Mouse (Mus musculus) layer of hippocampus, postnatal 36 days (tissue): ENCODE data around the gene Tymp. TPM values are rescaled to one million over a fixed set of nuclear protein-coding genes. Genes with fewer than 3 reads are reported as not detected.

ENCODE experiments used
- DNase-seq, 2 experiments: peaks; one replicate each; pipeline ENCODE4 v3.0.0; 2022
- total RNA-seq, 2 experiments: library from RNA; stranded (reverse); gene quantifications; 2 replicates each; pipeline ENCODE4 v1.2.3; 2021

Tymp gene
- total RNA-seq = 1 to 10 TPM; 1.4 to 1.5 TPM

DNA sequence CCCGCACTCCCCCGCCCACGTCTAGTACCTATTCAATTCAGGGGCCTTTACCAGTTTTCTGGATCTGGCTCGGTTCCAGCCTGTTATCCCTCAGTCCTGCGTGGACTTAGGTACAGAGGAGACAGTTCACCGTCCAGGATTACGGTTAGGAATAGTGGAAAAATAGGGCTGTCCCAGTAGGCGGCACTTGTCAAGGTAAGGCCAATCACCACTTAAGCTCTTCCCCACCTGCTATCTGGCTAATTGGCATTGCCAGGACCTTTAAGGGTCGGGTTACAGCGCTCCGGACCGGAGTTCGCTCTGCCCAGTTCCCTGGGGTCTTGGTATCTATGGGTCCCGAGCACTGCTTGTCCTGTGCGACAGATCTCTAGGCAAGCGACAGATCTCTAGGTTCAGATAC, at the start of gene Tymp:
Gene Tymp (minus strand): TSS at position 83 of the 400 bp plus-strand sequence.
- DNase-seq = no peak

DNA sequence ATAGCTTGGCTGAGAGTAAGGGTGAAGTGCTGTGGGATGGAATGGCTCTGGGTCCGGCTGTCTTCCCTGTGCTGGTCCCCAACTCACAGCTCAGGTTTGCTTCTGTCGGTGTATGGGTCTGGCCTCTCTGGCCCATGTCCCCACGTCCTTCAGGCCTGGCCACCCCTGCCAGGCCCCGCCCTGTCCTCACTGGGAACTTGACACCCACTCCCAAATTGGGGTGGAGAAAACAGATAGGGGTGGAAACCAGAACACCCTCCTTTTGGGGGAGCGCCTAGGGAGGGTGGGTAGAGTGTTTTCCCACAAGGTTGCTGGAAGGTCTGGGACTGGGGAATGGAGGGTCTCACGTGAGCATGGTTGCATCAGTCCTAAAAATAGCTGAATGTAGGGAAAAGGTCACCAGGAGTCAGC, 48.9 kb upstream of the Tymp start, which contains the start of gene Cpt1b:
Gene Cpt1b (minus strand): TSS at position 153 of the 411 bp plus-strand sequence.
- no peak for DNase-seq

DNA sequence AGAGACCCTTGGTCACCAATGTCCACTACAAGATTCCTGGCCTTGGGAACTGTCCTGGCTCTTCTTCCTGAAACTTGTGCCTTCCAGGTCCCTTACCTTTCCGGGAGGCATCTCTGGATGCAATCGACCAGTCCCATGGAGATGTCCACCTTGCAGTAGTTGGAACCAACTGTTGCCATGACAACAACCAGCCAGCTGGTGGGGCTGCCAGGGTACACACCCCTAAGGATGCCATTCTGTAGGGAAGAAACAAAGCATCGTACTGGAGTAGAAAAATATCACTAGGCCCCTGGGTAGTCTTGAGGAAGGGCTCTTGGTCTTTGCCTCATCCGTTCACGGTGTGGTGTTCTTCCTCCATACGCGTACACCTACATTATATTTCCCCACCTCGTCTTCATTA, 47.8 kb upstream of the Tymp start:
- no peak for DNase-seq

DNA sequence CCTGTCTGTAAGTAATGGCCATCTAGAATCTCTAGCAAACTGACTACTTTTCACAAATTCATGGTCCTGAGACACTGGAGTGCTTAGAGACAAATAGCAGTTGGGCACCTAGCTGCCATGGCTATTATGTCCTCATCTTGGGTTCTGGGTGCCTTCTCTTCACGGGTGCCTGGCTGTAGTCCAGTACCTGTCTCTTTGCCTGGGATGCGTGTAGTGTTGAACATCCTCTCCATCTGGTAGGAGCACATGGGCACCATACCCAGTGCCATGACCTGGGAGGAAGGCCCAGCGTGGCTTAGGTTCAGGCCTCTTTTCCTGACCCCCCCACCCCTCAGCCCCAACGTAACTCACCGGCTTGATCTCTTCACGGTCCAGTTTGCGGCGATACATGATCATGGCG, 45.1 kb upstream of the Tymp start:
- DNase-seq = no peak

DNA sequence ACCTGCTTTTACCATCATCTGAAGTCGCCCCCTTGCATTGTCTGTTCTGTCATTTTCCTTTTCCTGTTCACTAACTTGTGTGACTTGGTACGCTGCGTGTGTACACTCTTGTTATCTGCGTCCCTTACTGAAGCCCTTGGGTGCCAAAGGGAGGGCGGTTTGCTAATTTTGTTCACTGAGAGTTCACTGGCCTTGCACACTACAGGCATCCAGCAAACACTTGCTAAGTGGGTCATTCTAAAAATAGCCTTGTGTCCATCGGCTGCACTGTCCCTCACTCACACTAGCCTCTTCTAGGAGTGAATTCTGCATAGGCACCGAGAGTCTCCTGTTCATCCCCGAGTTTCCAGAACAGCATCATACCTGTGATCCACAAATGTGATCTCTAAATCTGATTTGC, 38.4 kb upstream of the Tymp start:
- no peak for DNase-seq

DNA sequence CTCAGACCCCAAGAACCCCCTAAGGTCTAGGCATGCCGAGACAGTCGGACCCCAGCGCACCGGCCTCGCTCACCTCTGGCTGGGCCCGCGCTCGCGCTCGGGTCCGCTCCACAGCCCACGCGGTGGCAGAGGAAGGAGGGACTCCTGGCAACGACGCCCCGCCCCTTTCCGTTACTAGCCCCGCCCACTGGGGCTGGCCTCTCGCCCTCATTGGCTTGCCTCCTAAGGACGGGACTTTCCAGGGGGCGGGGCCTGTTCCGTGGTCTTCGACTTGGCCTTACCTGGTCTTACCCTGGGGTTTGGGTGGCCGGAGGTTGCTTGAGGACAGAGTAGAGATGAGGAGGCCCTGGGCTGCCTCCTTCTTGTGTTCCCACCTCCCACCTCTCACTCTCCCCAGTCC, 33.3 kb upstream of the Tymp start, which contains the start of gene Syce3:
Gene Syce3 (minus strand): TSS at position 386 of the 400 bp plus-strand sequence.
- no peak for DNase-seq

DNA sequence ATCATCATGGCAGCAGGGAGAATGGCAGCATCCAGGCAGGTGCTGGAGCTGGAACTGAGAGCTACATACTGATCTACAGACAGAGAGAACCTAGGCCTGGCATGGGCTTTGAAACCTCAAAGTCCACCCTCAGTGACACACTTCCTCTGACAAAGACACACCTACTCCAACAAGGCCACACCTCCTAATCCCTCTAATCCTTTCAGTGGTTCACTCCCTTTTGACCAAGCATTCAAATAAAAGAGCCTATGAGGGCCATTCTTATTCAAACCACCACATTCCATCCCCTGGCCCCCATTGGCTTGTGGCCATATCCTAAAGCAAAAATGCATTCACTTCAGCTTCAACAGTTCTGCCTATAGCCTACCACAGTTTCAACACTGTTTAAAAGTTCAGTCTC, 29.9 kb upstream of the Tymp start:
- DNase-seq = no peak

DNA sequence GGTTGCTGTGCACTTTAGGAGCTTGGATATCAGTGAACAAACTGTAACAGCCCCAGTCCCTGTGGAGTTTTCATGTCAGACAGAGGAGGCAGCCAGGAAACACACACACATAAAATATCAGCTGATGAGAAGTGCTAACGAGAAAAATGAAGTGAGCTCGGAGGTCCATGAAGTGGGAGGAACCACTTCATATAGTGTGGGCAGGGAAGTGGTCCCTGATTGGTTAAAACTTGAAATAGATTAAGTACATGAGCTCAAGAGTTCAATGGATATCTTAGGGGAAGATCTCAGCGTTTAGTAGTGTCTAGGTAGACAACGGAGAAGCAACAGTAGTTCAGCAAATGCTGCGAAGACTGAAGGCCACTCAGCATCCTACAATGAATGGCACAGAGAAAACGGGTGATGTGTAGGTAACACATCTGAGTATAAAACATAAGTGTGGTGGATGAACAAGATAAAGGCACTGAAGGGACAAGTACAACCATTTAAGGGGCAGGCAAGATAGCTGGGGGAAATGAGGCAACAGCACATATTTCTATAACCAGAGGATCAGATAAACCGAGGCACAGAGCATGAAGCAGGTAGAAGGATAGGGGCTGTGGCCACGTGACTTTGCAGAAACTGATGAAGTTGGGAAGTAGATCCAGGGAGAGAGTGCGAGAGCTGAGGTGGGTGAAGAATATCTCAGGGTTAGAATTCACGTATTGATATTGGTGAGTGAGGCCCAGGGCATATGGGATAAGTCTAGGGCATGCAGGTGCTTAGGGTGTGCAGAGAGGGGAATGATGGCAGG, 28.2 kb upstream of the Tymp start:
- no peak for DNase-seq

DNA sequence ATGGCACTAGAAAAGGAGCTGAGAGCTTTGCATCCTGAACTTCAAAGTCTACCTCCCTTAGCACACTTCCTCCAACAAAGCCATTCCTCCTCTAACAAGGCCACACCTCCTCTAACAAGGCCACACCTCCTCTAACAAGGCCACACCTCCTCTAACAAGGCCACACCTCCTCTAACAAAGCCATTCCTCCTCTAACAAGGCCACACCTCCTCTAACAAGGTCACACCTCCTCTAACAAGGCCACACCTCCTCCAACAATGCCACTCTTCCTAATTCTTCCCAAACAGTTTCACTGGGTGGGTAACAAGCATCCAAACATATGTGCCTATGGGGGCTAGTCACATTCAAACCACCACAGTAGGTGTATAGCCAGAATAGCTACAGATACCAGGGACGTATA, 25.6 kb upstream of the Tymp start:
- no peak for DNase-seq

DNA sequence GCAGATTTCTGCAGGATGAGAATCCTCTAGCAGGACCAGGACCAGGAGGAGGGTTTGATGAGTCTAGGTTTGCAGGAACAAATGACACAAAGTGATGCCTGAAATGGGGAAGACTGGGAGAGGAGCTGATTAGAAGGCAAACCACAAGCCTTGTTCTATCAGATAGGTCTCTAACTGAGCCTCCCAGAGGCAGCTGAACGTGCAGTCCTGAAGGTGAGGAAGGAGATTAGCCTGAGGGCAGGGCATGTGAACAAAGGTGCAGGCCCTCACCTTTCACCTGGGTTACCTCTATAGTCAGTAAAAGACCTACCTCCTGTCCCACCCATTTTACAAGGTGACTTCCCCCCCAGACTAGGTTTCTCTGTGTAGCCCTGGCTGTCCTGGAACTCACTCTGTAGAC, 22.9 kb upstream of the Tymp start:
- no peak for DNase-seq

DNA sequence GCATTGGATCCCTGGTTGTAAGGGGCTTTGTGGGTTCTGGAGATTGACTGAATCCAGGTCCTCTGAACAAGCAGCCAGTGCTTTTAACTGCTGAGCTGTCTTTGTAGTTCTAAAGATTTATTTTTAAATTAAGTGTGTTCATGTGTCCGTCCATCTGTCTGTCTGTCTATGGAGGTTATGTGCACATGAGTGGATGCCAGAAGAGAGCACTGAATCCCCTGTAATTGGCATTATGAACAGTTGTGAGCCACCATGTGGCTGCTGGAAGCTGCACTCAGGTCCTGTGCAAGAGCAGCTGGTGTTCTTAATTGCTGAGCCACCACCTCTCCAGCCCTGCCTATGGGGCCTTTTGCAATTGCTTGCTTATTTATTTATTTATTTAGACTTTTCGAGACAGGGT, 21.3 kb upstream of the Tymp start:
- no peak for DNase-seq

DNA sequence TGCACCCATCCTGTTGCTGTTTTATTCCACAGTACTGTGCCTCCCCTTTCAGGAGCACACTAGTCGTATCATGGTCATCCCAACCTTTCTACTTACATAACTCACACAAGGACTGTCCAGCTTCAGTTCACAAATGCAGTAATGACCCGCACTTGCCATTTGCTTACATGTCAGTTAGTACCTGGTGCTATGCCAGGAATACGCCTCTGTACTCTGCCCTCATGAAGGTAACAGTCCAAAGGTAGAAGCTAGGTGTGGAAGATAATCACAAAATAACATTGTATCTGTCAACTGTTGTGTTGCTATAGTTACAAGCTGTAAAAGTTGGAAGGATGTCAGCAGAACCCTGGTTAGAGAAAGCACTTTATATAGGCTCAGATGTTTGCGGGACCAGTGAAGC, 20.0 kb upstream of the Tymp start:
- DNase-seq = no peak

DNA sequence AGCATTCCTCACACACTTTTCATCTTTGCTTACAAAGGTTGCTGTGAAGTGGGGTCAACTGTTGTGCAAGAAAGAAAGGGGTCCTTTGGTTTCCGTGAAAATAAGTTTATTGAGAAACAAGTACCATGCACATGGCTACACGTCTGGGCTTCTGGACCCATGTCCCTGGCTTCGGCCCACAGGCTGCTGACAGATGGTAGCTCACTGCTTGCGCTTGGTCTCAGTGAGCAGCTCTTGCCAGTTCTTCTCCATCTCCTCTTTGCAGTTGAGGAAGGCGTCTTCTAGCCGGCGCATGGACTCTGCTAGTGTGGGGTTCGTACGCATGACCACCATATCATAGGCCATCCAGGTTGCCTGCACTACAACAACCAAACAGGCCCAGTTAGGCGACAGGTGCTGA, 13.2 kb upstream of the Tymp start:
- no peak for DNase-seq

DNA sequence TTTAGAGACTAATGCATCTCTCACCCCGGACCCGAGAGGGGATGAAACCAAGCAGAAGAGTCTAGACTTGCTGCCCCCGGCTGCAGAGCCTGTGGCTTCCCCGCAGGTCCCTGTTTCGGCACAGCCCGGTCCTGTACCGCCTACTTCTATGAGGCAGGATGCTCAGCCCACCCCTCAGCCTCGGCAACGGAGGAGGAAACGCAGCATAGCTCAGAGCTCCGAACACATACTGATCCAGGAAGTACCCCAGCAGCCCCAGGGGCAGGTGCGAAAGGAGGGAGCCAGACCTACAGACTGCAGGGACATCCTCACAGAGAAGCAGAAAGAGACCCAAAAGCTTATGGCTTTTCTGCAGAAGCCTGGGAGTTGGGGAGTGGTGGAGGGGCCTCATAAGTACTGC, 10.3 kb upstream of the Tymp start:
- DNase-seq = no peak

DNA sequence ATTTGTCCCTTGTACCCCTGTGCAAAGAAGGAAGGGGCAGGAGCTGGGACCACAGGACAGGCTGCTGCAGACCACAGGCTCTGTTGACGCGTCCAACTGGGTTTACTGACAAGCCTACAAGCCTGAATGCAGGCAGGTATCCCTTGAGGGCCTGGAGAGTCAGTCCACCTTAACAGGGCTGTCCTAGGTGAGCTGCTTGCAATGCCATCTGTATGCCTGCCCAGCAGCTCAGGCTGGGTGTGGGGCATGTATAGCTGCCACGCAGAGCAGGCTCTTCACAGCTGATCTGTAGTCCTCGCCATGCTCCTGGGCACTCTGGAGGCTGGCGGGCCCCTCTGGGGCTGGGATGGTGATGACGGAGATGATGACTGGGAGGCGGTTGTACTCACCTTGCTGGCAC, 7.8 kb upstream of the Tymp start, which contains the start of gene Klhdc7b:
Gene Klhdc7b (plus strand): TSS at position 301 of the 400 bp plus-strand sequence.
- DNase-seq = no peak

DNA sequence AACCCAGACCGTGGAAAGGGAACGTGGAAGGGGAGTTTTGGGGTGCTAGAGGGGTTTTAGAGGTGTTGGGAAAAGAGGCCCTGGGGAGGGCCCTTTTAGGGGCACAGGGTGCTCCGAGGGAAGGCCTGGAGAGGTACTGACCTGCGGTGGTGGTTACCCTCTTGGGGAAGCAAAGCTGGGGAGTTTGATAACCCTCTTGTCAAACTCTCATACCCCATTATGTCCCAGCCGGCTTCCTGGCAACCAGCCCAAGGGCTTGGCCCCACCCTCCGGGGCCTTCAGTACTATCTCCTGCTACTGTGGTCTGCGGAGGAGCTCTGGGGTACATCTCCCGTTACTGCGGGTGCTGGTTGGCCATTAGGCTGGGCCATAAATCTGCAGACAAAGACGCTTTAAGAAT, 2.6 kb upstream of the Tymp start:
- DNase-seq = no peak

DNA sequence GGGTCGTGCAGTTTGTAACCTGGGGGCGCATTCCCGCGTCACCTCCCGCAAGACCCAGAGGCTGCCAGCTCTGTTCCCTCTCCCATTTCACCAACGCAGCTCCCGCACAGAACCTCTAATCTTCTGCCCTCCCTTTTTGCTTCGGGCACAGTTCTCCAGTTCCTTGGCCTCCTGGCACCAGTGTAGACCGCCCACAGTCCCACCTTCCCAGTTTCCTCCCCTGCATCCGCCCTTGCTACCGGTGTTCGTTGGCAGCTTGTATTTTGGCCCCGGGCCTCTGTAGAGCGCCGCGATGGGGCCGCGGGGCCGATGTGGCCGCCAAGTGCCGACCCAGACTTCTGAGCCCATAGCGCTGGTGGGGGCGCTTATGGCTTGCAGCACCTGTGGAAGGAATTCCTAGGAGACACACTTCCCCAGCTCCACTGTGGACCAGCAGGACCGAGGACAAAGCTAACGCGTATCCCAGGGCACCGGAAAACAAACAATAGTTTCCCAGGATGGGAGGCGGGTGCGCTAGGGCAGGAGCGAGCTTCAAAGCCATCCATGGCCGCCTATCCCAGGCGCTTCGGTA, 2.1 kb upstream of the Tymp start, which contains the start of gene Odf3b:
Gene Odf3b (minus strand): TSS at position 452 of the 571 bp plus-strand sequence.
- no peak for DNase-seq

DNA sequence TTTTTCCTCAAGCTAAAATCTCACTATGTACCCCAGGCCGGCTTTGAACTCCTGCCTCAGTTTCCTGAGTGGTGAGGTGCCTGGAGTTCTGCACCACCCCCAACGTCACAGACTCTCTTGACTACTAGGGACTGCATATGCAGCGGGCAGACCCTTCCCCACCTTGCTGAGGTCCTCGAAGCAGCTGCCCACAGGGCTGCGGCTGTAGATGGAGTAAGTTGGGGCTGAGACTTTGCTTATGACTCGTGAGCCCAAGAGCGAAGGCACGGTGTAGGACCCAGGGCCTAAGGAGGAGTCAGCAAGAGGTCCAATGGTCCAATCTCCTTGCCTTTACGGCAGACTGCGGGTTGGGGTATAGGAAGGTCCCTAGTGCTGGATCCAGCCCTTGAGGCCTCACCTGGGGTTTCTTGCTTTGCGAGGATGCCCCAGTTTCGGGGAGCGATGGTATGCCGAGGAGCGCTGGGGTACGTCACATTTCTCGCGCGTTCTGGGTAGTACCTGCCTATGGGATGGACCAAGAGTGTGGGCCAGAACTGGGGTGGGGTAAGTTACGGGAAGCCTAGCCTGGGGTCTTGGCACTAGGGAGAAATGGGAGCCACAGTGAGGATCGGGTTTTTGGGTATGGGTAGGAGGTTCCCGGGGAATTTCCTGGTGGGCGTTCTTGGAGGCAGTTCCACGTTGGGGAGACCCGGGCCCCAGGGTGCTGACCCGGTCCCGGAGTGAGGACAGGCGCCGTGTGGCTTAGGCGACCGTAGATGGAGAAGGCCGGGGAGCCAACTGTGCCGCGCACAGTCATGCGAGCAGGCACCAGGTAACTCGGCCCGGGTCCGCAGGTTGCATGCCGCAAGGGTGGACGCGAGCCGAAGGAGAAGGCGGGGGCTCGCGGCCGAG, 1.3 kb upstream of the Tymp start:
- DNase-seq = no peak

DNA sequence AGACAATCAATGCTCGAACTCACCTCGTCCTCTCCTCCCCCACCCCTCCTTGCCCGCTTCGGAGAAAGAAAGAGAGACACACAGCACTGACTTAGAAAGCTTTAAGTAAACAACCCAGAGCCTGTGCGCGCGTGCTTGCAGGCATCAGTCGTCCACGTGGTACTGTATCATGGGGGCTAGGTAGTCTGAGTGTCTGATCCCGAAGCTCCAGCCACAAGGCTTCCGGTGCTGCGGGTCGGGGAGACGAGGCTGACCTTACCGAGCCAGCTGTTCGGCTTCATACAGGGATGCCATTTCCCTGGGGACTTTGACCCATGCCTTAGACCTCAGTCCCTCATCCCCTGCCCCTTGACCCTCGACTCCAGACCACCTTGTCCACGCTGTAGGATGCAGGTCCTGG, 523 bp upstream of the Tymp start:
- no peak for DNase-seq

DNA sequence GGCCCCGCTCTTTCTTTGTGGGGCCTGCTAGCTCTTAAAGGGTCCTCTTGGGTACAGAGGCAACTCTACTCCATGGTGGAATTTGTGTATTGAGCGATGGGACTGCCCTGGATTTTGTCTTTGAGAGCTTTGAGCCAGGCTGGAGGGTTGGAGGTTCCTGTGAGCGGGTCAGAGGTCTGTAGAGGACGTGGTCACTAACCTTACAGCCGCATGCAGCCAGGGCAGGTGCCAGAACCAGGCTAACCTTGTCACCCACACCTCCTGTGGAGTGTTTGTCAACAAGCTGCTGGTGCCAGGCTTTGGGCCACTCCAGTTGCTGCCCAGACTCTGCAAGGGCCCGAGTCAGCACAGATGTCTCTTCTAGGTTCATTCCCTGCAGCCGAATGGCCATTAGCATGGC, 799 bp downstream of the Tymp start:
- DNase-seq = no peak

DNA sequence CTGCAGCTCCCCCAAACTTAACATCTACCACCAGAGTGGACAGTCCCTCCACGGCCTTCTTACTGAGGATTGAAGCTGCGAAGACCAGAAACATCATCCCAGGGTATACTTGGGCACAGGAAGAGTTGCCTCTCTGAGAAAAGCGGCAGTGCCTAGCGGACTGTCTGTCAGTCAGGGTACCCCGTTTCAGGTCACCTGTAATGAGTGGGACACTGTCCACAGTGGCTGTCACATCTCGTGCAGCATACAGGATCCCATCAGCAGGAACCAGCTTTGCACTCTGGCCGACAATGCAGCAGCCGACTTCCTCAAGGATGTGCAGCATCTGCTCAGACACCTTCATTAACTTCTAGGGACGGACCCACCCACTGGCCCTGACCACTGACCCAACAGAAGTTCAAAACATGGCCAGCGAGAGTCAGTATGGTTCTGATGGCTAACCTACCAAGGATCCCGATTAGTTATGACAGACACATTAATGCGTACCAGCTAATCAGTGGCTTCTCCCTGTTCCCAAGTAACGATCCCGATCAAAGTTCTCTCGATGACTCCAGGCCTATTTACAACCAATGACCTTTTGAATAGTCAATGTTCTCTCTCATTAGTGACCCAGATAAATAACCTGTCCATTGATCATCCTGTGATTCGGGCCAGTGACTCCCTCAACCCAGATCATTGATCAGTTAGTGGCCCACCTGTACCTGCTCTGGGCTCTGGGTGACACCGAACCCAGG, 1.9 kb downstream of the Tymp start:
- no peak for DNase-seq

DNA sequence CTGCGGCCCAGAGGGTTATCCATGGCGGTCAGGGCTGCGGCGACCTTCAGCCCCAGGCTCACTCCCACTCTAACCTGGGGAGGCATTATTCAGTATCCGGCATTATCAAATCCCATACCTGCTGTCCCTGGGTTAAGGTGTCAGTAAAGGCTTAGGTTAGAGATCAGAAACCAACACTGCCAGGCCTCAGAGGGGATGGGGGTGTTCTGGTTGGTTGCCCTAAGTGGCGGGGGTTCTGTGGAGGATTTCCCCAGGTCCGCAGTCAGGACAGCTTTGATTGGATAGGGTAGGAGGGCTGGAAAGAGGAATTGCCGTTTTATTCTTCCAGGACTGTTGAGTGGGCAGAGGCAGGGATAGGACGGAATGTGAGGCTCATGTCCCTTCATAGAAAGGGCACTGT, 2.5 kb downstream of the Tymp start:
- DNase-seq = no peak
